Mouse (Mus musculus): ENCODE results near the gene Ccdc83. TPM values are rescaled to one million over a fixed set of nuclear protein-coding genes. Genes with fewer than 3 reads are reported as not detected.

The Ccdc83 gene
- not detected for polyA plus RNA-seq (2014; fragmentation: Illumina TruSeq; extraction: RNeasy Lipid Tissue Mini Kit (QIAGEN cat#74804); ENCODE audit: low read depth, low replicate concordance)

GRCm38 (mm10) chr7:90265289-90265970 lies at the start of gene Ccdc83:
Gene Ccdc83, minus strand, starts transcription at chr7:90265777.

GRCm38 (mm10) chr7:90301942-90302646 lies 36.5 kb upstream of the Ccdc83 start, which contains the start of gene Sytl2:
Gene Sytl2, plus strand, starts transcription at chr7:90302252.

Other genes starting within 250 kb of the Ccdc83 start
- gene Picalm, start 135.6 kb downstream of the Ccdc83 start, polyA plus RNA-seq (2014; fragmentation: Illumina TruSeq; extraction: RNeasy Lipid Tissue Mini Kit (QIAGEN cat#74804); ENCODE audit: low read depth, low replicate concordance): 766 TPM
- 45.4 TPM for gene Sytl2, start 36.5 kb upstream of the Ccdc83 start, polyA plus RNA-seq (2014; fragmentation: Illumina TruSeq; extraction: RNeasy Lipid Tissue Mini Kit (QIAGEN cat#74804); ENCODE audit: low read depth, low replicate concordance)
- 0.97 TPM for gene Ccdc89, start 160.8 kb upstream of the Ccdc83 start, polyA plus RNA-seq (2014; fragmentation: Illumina TruSeq; extraction: RNeasy Lipid Tissue Mini Kit (QIAGEN cat#74804); ENCODE audit: low read depth, low replicate concordance)
- gene Crebzf, start 177.0 kb upstream of the Ccdc83 start, polyA plus RNA-seq (2014; fragmentation: Illumina TruSeq; extraction: RNeasy Lipid Tissue Mini Kit (QIAGEN cat#74804); ENCODE audit: low read depth, low replicate concordance): 93.3 TPM
- gene Tmem126a, start 191.5 kb upstream of the Ccdc83 start, polyA plus RNA-seq (2014; fragmentation: Illumina TruSeq; extraction: RNeasy Lipid Tissue Mini Kit (QIAGEN cat#74804); ENCODE audit: low read depth, low replicate concordance): 207 TPM
- gene Tmem126b, start 210.2 kb upstream of the Ccdc83 start, polyA plus RNA-seq (2014; fragmentation: Illumina TruSeq; extraction: RNeasy Lipid Tissue Mini Kit (QIAGEN cat#74804); ENCODE audit: low read depth, low replicate concordance): 80.6 TPM
- 6.1 TPM for gene Dlg2, start 210.9 kb upstream of the Ccdc83 start, polyA plus RNA-seq (2014; fragmentation: Illumina TruSeq; extraction: RNeasy Lipid Tissue Mini Kit (QIAGEN cat#74804); ENCODE audit: low read depth, low replicate concordance)